Mouse (Mus musculus): Measurements from ENCODE around the gene Gpld1. TPM values are rescaled to one million over a fixed set of nuclear protein-coding genes. Genes with fewer than 3 reads are reported as not detected.

Gene Gpld1
- under 1 TPM; 0.01 to 0.83 TPM for polyA plus RNA-seq (2012; fragmentation: generic; extraction: Trizol)

GRCm38 (mm10) chr13:24942512-24943282 lies at the start of gene Gpld1:
TSS of gene Gpld1 (plus strand) at chr13:24943152.

DNA sequence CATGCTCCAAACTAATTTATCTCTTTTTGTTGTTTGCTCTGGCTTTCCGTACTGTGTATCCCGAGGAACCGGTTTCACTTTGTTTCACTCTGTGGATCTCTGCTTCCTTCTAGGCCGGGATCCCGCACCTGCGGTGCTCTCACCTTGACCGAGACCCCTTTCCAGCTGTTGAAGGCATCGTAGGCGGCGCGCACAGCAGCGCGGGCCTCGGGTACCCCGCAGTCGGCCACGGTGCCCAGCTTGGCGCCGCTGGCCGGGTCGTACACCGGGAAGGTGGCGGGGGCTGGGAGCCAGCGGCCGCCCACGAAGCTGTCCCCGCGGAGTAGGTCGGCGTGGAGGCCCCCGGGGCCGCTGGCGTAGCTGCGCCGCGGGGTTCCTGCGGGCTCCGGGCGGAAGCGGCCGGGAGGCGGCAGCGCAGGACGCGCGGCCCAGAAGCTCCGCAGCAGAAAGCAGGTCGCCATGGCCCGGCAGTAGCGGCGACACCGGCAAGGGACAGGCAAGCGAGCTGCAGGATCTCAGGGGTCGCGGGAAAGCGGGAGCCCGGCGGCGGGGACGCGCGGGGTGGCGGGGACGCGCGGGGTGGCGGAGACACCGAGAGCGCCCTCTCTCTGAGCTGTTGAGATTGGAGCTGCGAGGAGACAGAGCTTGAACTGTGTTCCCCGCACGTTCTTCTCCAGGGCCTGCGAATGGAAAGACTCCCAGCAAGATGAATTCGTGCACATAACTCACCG lies 5.7 kb upstream of the Gpld1 start, which contains the start of gene Aldh5a1:
Aldh5a1 (minus strand) TSS at position 554 of the 731 bp plus-strand sequence.

GRCm38 (mm10) chr13:25019793-25020539 lies 77.0 kb downstream of the Gpld1 start, which contains the start of gene Mrs2:
TSS of gene Mrs2 (minus strand) at chr13:25020379.

Other genes with a start within 250 kb of the Gpld1 start
- gene Armh2, start 201.9 kb upstream of the Gpld1 start, polyA plus RNA-seq (2012; fragmentation: generic; extraction: Trizol): not detected
- gene Gmnn, start 181.2 kb upstream of the Gpld1 start, polyA plus RNA-seq (2012; fragmentation: generic; extraction: Trizol): 10 to 100 TPM; 11.6 to 17.1 TPM
- gene BC005537, start 141.5 kb upstream of the Gpld1 start, polyA plus RNA-seq (2012; fragmentation: generic; extraction: Trizol): 10 to 100 TPM in 1 of 2 experiments, 1 to 10 TPM in 1; 5.9 to 46.2 TPM
- gene Acot13, start 111.6 kb upstream of the Gpld1 start, polyA plus RNA-seq (2012; fragmentation: generic; extraction: Trizol): 10 to 100 TPM; 15.9 to 78.4 TPM
- 1 to 10 TPM; 1.1 to 6.0 TPM for gene Tdp2, start 111.5 kb upstream of the Gpld1 start, polyA plus RNA-seq (2012; fragmentation: generic; extraction: Trizol)
- gene D130043K22Rik, start 98.0 kb upstream of the Gpld1 start, polyA plus RNA-seq (2012; fragmentation: generic; extraction: Trizol): under 1 TPM in 1 of 2 experiments, not detected in 1; 0.04 TPM
- gene Aldh5a1, start 5.5 kb upstream of the Gpld1 start, polyA plus RNA-seq (2012; fragmentation: generic; extraction: Trizol): 1 to 10 TPM in 1 of 2 experiments, under 1 TPM in 1; 0.97 to 2.0 TPM
- 1 to 10 TPM; 4.5 to 5.3 TPM for gene Mrs2, start 77.2 kb downstream of the Gpld1 start, polyA plus RNA-seq (2012; fragmentation: generic; extraction: Trizol)
- gene Dcdc2a, start 112.9 kb downstream of the Gpld1 start, polyA plus RNA-seq (2012; fragmentation: generic; extraction: Trizol): under 1 TPM in 1 of 2 experiments, not detected in 1; 0.04 TPM